Mouse (Mus musculus) kidney, postnatal 0 days (tissue): ENCODE data around the gene Ttll1. TPM values are rescaled to one million over a fixed set of nuclear protein-coding genes. Genes with fewer than 3 reads are reported as not detected.

Experiments used
- ATAC-seq: fragments of 200-750 bp; cut with Nextera tagmentation; replicated peaks from 2 replicates; pipeline ENCODE4 v1.8.0; 2017; ENCODE audit warnings: low read depth, moderate number of reproducible peaks, moderate TSS enrichment, moderate library complexity; ENCODE audit not compliant: low FRiP score
- DNase-seq: peaks from one replicate; pipeline ENCODE4 v3.0.0-alpha.2; 2016; ENCODE audit warnings: low spot score
- H3K27ac ChIP-seq: fragments of 300-500 bp; sonication (generic); 2 replicates; pipeline ENCODE4 v1.5.1; 2014; ENCODE audit warnings: mild to moderate bottlenecking
- H3K27me3 ChIP-seq: fragments of 300-500 bp; sonication (generic); 2 replicates; pipeline ENCODE4 v1.6.1; 2014; ENCODE audit warnings: low read length, mixed read lengths; ENCODE audit not compliant: insufficient read depth
- H3K36me3 ChIP-seq: fragments of 300-500 bp; sonication (generic); 2 replicates; pipeline ENCODE4 v1.6.1; 2014; ENCODE audit warnings: low read length, mixed read lengths; ENCODE audit not compliant: insufficient read depth
- H3K4me1 ChIP-seq: fragments of 300-500 bp; sonication (generic); replicated peaks from 2 replicates; pipeline ENCODE4 v1.6.1; 2014; ENCODE audit warnings: antibody characterized with exemption, low read length, mixed read lengths; ENCODE audit not compliant: insufficient read depth
- H3K4me2 ChIP-seq: fragments of 300-500 bp; sonication (generic); 2 replicates; pipeline ENCODE4 v1.6.1; 2014; ENCODE audit warnings: mild to moderate bottlenecking, low read length, moderate library complexity, mixed read lengths
- H3K4me3 ChIP-seq: fragments of 300-500 bp; sonication (generic); replicated peaks from 2 replicates; pipeline ENCODE4 v1.5.1; 2014; ENCODE audit warnings: low read depth, low read length
- H3K9ac ChIP-seq: fragments of 300-500 bp; sonication (generic); 2 replicates; pipeline ENCODE4 v1.6.1; 2014; ENCODE audit warnings: low read depth, low read length
- H3K9me3 ChIP-seq: fragments of 300-500 bp; sonication (generic); replicated peaks from 2 replicates; pipeline ENCODE4 v1.6.1; 2016; ENCODE audit warnings: low read length, inconsistent platforms, mixed read lengths
- CTCF ChIP-seq: IDR thresholded peaks from 2 replicates; pipeline ENCODE4 v1.5.1; 2016; ENCODE audit warnings: antibody characterized with exemption, low read depth, mild to moderate bottlenecking, moderate library complexity
- WGBS: fragments of 180-500 bp; shearing (Covaris S2); extraction: QIAGEN DNeasy Blood & Tissue Kit; methylation state at CpG from one replicate; pipeline ENCODE4 v1.1.7; 2014; 5-methylcytosine and 5-hydroxymethylcytosine counted together
- polyA plus RNA-seq: library from polyadenylated mRNA; unstranded; fragments of >200 nt; fragmentation: Nextera tagmentation; extraction: Ambion mirVana; gene quantifications from 2 replicates; pipeline ENCODE4 v1.2.1, GENCODE M21; 2015

Ttll1 gene
- polyA plus RNA-seq = 16.6 and 19.0 TPM in 2 replicates

GRCm38 (mm10) chr15:83510805-83511405 lies at the start of gene Ttll1:
TSS of gene Ttll1 (minus strand) at chr15:83510893.
- DNase-seq (peak; percentile 95), ATAC-seq (peak; percentile 89)
- WGBS = 12% methylated on average over 41 of the region's 41 CpGs
- H3K4me1 ChIP-seq = no peaks in the 10 kb centered on the region
- H3K36me3 ChIP-seq = no peaks in the 10 kb centered on the region
- peak within 1 kb of the TSS; percentile 88 for H3K4me2 ChIP-seq
- no peaks in the 10 kb centered on the region for H3K27me3 ChIP-seq
- H3K9ac ChIP-seq = peak within 1 kb of the TSS; percentile 38; the same call in 1 of the 2 replicates
- TF ChIP-seq CTCF = no peak
- no peaks in the 10 kb centered on the region for H3K9me3 ChIP-seq
- no peak within 1 kb of the TSS for H3K27ac ChIP-seq
- peak within 1 kb of the TSS; percentile 40 for H3K4me3 ChIP-seq

DNA sequence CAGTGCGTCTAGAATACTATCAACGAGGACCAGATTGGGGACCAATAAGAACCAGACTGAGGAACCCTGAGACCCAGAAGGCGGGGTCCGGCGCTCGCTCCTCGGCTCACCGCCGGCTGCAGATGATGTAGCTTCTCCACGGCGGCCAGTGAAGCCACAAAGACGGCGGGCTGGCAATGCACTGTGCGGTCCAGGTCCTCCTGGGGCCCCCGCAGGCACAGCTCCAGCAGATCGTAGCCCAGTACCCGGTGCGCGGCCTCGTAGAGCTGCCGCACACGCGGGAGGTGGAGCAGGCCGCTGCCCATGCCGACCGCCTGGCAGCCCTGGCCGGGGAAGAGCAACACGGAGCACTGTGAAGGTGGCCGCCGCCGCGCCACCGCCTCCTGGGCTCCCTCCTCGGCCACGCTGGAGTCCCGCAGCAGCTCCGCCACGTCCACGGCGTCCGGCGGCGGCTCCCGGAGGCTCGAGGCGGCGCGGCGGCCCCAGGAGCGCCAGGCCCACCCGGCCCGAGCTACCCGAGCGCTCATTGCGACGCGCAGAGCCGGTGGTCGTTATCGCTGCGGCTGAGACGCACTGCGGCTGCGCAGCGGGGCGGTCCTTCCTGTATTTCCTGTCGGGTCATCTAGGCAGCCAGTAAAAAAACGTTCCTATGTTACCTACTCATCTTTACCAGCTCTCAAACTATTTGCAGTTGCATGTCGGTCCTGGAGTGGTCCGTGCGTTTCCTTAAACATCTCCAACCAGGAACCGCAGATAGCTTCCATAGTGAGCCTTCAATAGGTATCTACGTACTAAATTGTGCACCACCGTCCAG lies 44.7 kb upstream of the Ttll1 start:
- peak; percentile 80 for ATAC-seq

GRCm38 (mm10) chr15:83553831-83554230 lies 43.1 kb upstream of the Ttll1 start:
- Histone ChIP-seq H3K9me3 (no peaks in the 10 kb centered on the region), H3K27ac (no peak overlapping the region), H3K4me1 (0 out of 2 replicates have a peak, but pooled peaks cover 4% of the 10 kb centered on the region), H3K9ac (no peak overlapping the region), H3K4me2 (no peak overlapping the region), H3K27me3 (no peaks in the 10 kb centered on the region), H3K4me3 (no peak overlapping the region), H3K36me3 (peaks cover 24% of the 10 kb centered on the region; the same call in 1 of the 2 replicates)
- TF ChIP-seq CTCF = peak; percentile 46; the same call in 1 of the 2 replicates
- ATAC-seq (no peak), DNase-seq (no peak)

More for the DNA sequence above, 44.7 kb upstream of the Ttll1 start:
- peak overlapping the region; percentile 92 for H3K4me2 ChIP-seq
- under 1% methylated on average over 72 of the region's 74 CpGs for WGBS
- H3K27me3 ChIP-seq = no peaks in the 10 kb centered on the region
- H3K4me3 ChIP-seq = peak overlapping the region; percentile 89
- no peaks in the 10 kb centered on the region for H3K9me3 ChIP-seq
- H3K27ac ChIP-seq = peak overlapping the region; percentile 95
- peak; percentile 94 for DNase-seq
- H3K9ac ChIP-seq = peak overlapping the region; percentile 91
- 0 out of 2 replicates have a peak, but pooled peaks cover 10% of the 10 kb centered on the region for H3K36me3 ChIP-seq
- TF ChIP-seq CTCF = no peak
- H3K4me1 ChIP-seq = 0 out of 2 replicates have a peak, but pooled peaks cover 4% of the 10 kb centered on the region

- H3K9me3 ChIP-seq = no peaks in the 10 kb centered on the region
- H3K27ac ChIP-seq = no peak overlapping the region
- H3K9ac ChIP-seq = no peak overlapping the region
- no peak for TF ChIP-seq CTCF
- H3K4me2 ChIP-seq = no peak overlapping the region
- H3K4me3 ChIP-seq = no peak overlapping the region
- 98% methylated on average over 2 of the region's 2 CpGs for WGBS
- ATAC-seq (no peak), DNase-seq (no peak)
- H3K36me3 ChIP-seq = peaks cover 57% of the 10 kb centered on the region
- H3K27me3 ChIP-seq = no peaks in the 10 kb centered on the region
- 0 out of 2 replicates have a peak, but pooled peaks cover 4% of the 10 kb centered on the region for H3K4me1 ChIP-seq
Measured at GRCm38 (mm10) chr15:83550137-83550536, 39.4 kb upstream of the Ttll1 start.

GRCm38 (mm10) chr15:83547144-83547543 lies 36.5 kb upstream of the Ttll1 start:
- no peak overlapping the region for H3K4me3 ChIP-seq
- H3K9ac ChIP-seq = no peak overlapping the region
- H3K27ac ChIP-seq = no peak overlapping the region
- no peaks in the 10 kb centered on the region for H3K27me3 ChIP-seq
- no peaks in the 10 kb centered on the region for H3K9me3 ChIP-seq
- H3K4me2 ChIP-seq = no peak overlapping the region
- no peak for TF ChIP-seq CTCF
- DNase-seq (no peak), ATAC-seq (no peak)
- 93% methylated on average over 8 of the region's 8 CpGs for WGBS
- H3K4me1 ChIP-seq = no peaks in the 10 kb centered on the region
- peaks cover 57% of the 10 kb centered on the region for H3K36me3 ChIP-seq

DNA sequence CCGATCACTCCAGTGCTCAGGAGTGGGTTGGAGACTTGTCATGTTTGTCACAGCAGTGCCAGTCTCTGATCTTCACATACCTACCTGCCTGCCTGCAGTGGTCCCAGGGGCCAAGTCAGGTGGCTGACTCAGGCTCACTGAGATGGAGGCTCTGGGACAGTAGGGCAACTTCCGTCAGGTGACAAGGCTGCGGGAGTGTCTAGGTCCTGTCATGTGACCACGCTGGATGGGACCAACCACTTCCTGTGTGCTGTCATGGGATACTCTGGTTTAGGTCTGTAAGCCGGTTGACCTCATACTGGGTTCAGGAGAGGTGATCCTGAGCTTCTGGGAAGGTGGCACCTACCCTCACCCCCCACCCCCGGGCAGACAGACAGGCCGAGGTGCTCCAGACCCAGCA lies 35.3 kb upstream of the Ttll1 start:
- Histone ChIP-seq H3K9ac (no peak overlapping the region), H3K27ac (no peak overlapping the region), H3K9me3 (no peaks in the 10 kb centered on the region), H3K36me3 (peaks cover 53% of the 10 kb centered on the region), H3K4me3 (no peak overlapping the region), H3K4me2 (no peak overlapping the region), H3K4me1 (no peaks in the 10 kb centered on the region), H3K27me3 (no peaks in the 10 kb centered on the region)
- no peak for TF ChIP-seq CTCF
- ATAC-seq (no peak), DNase-seq (no peak)
- WGBS = 90% methylated on average over 7 of the region's 7 CpGs
